Mouse (Mus musculus) spleen, postnatal 4 days (tissue): ENCODE results near the gene Ppid.

Source experiments
- DNase-seq, 2 experiments: peaks; one replicate each; pipeline ENCODE4 v3.0.0; 2022; ENCODE audit warnings: low spot score in 2 of 2

The Ppid gene

DNA sequence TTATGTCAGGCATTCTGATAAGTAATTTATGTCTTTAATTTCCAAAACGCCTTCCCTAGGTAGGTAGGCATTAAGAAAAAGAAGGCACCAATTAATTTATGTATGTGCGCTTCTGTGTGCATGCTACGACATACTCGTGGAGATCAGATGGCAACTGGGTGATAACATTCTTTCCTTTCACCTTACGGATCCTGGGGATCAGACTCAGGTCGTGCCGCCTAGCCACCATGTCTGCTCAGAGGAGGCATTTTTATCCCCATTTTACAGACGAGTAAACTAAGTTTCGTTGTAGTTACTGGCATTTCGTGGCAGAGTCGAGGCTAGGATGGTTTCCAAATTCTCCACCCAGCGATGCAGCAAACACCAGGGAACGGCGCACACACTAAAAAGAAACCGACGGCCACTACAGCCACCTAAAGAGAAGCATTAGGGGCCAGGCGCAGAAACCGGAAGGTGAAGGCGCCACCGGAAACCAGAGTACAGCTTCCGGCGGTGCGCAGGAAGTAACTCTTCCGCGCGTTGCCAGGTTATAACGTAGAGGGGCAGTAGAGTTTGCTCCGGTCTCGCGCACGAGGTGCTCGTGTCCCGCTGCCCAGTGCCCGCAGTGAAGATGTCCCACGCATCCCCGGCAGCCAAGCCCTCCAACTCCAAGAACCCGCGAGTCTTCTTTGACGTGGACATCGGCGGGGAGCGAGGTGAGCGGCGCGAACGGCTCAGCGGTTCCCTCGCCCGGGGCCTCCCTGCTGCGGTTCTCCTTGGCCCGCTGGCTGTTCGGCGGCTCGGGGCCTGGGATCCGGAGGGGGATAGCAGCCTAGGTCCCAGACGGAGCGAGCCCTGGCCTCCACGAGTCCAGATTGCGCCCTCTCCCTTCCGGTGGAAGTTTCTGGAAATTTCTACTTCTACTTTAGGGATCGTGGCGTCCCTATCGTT lies at the start of gene Ppid:
Gene Ppid, plus strand, starts transcription at position 480 of the 930 bp plus-strand sequence.
- DNase-seq = peak; percentile 77 to 88

DNA sequence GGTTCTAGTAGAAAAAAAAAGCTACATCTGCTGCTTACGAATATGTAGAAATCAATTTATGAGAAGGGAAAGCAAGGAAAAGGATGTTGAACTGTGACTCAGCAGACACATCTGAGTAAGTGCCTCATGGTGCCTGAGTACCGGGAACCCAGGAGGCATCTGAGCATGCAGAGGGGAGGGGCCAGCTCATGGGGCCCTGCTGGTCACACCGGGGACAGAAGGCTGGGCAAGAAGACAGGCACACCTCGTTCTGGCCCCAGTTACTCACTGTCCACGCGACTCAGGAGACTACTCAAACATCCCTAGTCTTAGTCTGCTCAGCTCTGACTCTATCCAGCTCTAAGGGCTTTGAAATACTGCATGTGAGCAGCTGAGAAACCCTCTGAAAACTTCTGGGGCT lies 48.6 kb upstream of the Ppid start:
- peak in 1 of 2 experiments; percentile 29 for DNase-seq

DNA sequence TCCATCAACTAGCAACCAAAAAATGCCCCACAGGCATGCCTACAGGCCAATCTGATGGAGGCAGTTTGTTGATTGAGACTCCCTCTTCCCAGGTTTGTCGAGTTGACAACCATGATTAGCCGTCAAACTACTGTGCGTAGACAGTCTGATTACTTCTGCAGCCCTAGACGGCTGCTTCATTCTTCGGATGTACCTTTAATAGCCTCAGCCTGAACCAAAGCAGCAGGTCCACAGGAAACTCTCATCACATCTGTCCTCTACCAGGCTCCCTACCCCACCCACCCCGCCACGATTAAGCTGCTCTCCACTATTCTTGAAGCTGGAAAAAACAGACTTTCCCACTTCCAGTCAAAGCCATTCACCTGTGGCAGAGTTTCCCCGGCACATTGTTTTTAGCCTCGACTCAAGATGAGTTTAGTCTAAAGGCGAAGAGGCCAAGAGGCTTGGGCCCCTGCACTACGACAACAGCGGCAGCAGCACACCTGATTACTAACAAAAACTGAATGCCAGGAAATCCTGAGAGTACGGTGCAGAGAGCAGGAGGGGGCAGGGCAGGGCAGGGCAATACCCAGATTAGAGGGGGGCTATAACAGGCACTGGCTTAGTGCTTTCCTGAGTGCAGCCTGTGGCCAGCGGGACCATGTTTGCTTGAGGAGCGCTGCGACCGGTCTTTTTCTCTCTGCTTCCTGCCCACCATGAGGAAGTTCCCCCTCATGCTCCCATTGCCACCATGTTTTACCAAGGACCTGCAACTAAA lies 42.3 kb upstream of the Ppid start:
- DNase-seq = no peak

DNA sequence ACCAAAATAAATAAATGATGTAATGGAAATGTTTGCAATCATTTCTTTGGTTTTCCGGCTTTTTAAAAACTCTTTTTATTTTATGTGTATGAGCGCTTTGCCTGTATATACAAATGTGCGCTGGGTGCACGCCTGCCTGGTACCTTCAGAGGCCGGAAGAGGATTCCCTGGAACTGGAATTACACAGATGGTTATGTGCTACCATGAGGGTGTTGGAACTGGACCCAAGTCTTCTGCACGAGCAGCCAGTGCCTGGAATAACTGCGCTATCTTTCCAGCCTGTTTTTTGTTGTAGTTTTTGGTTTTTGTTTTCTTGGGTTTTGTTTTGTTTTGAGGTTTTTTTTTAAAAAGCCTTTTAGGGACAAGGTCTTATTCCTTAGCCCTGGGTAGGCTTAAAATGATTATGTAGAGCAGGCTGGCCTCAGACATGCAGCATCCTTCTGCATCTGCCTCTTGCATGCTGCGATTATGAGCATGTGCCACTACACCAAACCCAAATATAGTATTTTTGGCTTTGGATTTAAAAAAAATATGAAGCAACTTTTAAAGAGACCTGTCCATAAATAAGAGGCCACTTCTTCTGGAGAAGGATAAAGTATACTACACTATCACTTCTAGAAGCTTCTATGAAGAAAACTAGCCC lies 41.3 kb upstream of the Ppid start:
- no peak for DNase-seq

DNA sequence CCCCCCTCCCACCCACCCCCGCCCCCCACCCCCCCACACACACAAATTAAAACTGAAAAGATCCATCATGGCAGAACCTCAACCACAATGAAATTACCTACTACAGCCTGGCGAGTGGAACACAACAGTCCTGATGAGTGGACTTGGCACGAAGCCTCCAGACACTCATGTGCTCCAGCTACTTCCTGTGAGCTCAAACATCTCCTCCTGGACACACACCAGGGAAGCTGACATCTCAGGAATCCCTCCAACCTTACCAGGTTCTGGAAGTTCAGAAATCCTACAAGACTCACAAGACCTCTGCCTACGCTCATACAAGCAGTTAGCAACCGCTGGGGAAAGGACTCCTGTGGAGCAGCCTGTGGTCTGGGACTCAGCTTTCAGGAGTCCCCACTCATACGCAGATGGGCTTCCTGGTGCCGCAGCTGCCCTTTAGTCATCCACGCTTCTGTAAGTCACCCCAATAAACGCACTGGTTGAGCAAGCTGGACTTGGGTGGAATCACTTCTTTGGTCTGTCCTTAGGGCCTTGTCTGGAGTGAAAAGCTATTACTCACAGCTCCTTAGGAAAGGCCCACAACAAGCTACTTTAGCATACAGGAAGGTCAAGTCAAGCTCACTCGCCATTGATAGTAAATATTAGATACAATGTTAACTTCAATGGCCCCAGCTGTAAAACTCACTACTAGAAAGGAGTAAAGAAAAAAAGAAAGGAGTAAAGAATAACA lies 39.2 kb upstream of the Ppid start:
- DNase-seq = no peak

DNA sequence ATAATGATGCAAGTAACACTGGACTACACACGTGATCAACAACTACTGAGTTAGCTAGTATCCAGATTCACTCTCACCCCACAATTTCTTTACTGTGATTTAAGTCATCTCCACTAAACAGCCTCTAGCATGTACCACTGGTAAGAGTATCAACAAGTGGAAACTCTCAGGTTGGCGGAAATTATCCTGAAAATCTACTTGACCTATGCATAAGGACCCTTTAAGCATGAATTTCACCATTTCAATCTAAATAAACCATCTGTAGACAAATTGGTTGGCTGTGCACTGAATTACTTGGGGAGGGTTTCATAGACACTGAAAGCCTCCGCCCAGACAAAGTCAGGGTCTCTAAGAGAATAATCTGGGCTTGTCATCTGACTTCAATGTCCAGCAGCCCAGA lies 37.4 kb upstream of the Ppid start:
- no peak for DNase-seq

DNA sequence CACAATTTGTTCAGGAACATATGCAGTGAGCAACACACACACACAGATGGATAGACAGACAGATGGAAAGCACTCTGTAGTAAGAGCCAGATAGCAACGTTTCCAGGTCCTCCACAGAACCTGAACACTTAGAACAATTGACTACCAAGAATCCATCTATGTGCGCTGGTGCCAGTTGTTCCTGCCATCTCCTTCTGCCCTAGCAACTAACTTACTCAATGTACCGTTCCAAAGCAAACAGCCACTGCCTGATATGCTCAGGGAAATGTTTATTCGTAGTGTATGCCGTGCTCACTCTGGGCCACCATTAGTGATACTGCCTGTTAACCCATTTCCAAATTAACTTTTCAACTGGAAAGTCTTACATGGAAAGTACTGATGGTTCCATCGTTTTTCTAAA lies 36.1 kb upstream of the Ppid start:
- no peak for DNase-seq

DNA sequence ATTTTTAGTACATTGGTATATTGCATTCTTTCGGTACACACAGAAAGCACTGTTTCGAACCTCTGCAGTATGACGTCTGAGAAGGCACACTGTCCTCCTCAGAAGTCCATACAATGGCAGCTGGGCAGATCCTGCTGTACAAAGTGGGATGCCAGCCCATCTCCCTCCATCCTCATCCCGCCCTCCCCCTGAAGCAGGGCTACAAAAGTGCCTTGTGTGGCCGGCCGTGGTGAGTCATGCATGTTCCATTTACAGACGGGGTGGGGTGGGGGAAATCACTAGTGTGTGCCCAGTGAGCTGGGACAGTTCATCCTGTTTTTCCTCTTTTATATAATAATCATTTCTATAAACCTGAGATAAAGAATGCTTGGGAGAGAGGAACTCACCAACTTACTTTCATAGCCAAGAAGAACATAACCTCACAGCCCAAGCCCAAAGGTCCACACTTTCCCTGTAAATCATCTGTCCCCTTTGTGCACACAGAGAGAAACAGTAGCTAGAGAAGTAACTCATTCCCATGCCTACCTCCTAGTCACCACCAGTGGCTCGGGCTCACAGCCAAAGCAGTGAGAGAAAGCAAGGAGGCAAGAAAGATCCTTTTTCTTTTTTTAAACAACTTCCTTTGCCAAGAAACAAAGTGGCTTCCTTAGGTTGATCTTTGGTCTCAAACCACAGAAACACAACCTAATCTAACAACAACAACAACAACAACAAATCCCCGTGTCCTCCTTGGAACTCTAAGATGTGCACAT lies 31.9 kb upstream of the Ppid start:
- DNase-seq = no peak

DNA sequence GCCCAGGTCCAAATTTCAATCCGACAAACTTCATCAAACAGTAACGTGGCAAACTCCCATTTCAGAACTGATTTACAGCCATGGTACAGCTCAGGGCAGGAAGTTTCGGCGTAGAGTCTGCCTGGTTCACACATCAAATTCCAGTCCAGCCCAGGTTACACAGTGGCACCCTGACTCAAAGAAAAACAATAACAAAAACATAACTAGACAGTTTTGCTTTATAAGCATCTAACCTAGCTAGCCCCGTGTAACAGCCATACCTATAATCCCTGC lies 31.4 kb upstream of the Ppid start:
- no peak for DNase-seq

DNA sequence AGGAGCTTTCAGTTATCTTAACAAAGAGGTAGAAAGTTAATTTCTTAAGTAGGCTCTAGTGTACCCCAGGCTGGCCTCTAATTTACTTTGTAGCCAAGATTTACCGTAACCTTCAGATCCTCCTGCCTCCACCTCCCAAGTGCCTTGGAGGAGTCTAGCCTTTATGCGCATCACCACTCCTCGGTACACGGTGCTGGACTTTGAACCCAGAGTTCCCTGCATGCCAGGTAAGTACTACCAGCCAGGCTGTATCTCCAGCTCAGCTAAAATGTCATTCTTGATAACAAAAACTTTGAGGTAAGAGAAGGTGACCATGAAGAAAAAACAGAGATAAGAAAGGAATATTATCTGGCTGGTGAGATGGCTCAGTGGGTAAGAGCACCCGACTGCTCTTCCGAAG lies 30.6 kb upstream of the Ppid start:
- DNase-seq = no peak

DNA sequence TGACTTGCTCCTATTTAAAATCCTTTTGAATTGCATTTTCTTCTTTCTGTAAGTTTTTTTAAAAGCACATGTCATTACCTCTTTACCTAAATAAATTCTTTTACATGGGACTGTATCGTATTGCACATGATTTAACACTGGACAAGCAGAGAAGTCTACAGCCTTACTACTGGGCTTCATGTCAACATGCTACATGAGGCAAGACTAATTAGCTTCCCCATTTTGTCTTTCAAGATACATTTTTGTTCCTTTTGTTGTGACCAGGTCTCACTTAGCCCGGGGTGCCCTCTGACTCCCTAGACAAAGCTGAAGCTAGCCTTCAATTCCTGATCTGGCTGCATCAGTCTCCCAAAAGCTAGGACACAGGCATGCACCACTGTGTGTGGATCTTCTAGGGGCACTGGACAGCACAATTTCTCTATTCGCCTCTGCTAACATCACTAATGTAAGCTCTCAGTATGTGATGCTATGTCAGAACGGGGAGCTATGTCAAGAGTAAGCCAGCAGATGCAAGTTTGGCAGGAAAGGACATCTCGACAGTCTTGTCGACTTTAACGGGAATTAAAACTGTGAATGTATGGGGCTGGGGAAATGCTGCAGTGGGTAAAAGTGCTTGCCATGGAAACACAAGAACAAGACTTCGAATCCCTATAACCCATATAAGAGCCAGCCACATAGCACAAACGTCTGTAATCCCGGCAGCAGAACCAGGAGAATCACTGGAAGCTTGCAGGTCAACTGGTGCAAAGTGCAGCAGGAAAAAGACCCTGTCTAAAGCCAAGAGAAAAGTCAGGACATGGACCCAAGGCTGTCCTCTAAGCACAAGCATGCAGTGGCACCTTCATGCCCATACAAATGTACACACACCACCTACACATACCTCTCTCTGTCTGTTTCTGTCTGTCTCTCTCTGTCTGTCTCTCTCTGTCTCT lies 29.1 kb upstream of the Ppid start:
- peak in 1 of 2 experiments; percentile 52 for DNase-seq

DNA sequence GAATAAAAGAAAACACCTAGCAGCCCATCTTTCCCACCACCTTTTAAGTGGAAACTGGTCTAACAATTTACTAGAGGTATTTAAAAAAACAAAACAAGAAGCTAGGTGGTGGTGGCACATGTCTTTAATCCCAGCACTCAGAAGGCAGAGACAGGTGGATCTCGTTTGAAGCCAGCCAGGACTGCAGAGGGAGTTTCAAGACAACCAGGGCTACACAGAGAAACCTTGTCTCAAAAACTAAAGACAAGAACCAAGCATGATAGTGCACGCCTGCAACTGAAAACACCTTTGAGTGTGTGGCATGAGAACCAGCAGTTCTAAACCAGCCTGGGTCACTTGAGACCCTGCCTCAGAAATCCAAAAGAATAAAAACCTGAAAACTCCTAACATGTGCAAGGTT lies 27.6 kb upstream of the Ppid start:
- DNase-seq = peak in 1 of 2 experiments; percentile 51

DNA sequence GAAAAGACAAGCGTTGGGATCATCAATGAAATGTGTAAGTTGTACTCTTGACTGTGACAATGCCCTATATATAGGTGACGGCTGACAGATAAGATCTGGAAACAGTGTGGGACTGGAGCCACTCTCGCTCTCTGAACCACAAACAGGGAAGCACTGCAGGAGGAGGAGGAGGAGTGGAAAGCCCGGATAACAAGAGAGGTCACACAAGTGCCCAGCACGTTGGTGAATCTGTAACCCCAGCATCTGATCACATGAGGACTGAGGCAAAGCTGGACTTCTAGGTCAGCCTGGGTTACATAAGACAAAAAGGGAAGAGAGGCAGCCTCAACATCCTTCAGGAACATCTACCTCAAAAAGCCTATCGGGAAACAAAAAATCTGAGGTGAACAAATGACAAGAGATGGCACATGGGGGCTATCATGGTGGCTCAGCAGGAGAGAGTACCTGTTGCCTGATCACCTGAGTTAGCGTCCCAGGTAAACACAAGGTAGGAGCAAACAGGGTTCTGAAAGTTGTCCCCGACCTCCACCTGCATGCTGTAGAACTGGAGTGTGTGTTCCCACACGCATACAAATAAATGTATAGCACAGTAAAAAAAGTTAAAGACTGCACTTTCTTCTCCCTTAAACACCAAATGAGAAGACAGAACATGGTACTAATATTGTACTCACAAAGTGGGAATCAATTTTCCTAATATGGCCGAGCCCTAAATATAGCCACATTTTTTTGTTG lies 26.1 kb upstream of the Ppid start:
- peak in 1 of 2 experiments; percentile 56 for DNase-seq

DNA sequence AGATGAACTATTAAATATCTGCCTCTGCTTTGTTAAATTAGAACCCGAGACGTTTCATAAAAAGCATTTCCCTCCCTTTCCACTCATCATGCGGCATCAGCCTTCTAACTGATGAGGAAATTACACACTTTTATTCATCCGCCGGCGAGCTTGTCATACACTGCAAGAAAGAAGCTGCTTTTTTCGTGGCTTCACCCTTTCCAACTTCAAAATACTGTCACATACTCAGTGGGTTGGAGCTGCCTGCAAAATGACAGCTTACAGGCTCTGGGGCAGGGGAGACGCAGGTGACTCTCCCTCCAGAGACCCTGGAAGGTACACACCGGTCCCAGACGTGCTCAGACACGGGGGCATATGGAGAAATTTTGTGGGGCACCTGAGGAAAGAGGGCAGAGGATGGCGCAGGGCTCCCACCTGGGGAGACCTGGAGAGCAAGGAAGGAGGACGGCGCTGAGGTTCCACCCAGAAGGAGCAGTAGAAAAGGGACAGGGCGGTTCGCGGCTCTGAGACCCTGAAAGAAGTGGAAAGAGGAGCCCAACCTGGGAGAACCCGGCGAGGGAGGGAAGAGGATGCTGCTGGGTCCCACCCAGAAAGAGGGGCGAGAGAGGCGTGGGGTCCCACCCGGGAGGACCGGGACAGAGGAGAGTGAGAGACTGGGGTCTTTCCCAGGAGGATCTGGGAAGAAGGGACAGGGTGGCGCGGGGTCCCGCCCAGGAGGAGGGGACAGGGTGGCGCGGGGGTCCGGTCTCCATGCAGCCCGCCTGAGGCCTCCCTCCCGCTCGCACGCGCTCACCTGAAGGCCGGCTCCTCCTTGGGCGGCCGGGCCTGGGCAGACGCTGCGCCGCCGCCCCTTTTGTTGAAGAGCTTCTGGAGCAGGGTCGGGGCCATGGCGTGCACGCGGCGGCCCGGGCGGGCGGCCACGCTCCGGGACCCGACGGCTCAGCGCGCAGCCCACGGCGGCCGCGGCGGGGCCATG lies 24.1 kb upstream of the Ppid start:
- DNase-seq = peak; percentile 47 to 81

DNA sequence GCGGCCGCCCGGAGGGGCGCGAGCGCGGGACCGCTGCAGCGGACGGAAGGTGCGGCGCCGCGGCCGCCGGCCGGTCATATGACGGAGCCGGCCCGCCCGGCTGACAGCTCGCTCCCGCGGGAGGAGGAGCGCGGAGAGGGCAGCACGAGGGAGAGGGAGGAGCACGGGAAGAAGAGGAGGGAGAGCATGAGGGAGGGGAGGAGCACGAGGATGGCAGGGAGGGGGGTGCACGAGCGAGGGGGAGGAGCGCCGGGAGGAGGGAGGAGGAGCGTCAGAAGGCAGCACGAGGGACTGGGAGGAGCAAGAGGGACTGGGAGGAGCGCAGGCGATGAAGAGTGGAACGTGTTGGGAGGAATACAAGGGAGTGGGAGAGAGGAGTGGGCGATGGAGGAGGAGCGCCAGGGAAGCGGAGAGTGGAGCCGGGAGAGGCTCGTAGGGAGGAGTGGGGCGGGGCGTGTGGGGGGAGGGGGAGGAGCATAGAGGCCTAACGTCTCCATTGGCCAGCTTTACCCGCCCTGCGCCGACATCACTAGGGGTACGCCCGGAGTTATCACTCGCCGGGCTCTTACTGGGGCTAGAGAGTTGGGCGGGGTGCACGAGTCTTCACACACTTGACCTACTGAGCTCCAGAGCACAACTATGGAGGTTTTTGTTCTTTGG lies 23.3 kb upstream of the Ppid start, which contains the start of gene Fnip2:
Gene Fnip2, minus strand, starts transcription at position 94 of the 660 bp plus-strand sequence.
- peak; percentile 86 to 90 for DNase-seq

DNA sequence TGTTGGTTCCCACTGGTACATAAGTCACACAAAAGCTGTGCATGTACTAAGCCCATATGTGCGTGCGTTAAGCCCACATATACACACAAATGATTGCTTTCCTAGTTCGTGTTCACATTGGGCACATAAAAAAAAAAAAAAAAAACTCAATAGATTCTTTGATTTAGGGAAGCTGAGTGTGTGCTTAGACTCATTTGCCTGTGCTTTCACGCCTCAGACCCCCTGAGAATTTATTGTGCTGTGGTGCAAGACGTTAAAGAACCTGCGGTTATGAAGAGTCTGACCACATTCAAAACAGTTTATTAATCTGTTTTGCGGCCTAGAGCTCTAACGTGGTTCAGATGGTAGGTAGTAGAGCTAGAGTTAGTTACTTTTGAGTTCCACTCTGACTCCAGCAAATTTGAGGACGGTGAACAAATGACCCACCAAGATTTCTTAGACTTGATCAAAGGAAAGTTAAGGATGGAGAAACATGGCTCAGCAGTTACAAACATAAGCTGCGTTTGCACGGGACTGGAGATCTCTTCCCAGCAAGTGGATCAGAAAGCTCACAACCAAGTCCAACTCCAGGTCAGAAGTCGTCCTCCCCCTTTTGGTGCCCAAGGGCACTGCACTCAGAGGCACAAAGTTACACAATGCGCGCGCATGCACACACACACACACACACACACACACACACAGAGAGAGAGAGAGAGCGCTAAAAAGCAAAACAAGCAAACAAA lies 22.4 kb upstream of the Ppid start:
- no peak for DNase-seq

DNA sequence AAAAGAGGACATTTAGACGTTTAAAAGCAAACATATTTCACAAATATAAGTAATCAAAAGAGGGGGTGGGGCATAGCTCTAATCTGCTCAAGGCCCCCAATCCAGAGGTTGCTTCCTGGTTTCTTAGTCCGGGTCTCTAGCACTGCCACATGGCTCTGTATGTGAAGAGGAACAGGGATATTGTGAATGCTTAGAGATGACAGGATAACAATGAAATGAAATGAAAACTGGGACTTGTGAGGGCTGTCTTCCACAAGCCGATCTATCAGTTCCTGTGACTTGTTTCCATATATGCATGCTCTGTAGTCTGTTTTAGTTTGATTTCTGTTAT lies 21.8 kb upstream of the Ppid start:
- no peak for DNase-seq
